Mouse (Mus musculus): ENCODE measurements around the gene Gm14214.

The Gm14214 gene

DNA sequence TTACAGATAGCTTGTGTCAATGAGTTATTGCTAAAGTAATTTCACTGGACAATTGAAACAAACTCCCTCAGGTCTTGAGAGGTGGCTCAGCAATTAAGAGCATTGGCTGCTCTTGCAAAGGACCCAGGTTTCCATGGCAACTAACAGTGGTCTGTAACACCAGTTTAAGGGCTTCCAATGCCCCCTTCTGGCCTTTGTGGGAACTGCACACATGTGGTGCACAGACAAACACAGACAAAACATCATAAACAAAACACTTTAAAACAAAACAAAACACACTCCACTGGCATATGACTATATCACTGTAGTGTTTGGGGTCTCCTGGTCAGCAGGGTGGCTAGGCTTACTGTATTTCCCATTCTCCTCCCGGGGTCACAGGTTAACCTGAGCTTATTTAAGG, 4.2 kb upstream of the Gm14214 start:
- peak; percentile 70 for DNase-seq

DNA sequence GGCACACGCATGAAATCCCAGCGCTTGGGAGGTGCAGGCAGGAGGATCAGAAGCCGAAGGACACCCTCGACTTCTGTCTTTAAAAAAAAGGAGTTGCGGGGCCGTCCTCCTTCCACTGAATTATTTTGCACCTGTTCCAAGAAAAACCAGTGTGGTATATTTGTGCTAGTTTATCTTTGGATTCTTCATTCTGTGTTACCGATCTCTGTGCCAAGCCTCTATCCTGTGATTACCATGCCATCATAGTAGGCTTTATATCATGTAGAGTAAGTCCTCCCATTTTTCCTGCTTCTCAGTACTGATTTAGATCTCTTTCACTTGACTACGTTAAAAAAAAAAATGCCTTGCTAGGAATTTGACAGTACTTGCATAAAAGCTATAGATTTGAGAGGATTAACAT, 1.8 kb upstream of the Gm14214 start:
- DNase-seq = no peak

DNA sequence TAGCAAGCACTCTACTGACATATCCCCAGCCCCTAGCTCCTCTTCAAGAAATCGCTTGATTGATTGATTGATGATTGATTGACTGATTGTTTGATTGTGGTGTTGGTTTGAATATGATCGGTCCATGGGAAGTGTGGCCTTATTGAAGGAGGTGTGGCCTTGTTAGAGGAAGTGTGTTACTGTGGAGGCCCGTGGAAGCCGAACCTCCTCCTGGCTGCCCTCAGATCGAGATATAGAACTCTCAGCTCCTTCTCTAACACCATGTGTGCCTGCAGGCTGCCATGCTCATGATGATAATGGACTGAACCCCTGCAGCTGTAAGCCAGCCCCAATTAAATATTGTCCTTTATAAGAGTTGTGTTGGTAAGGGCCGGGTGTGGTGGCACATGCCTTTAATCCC, 2.8 kb downstream of the Gm14214 start:
- no peak for DNase-seq

- DNase-seq = no peak
Measured at GRCm38 (mm10) chr2:154765554-154766008, 4.2 kb downstream of the Gm14214 start.

- no peak for DNase-seq
Measured at GRCm38 (mm10) chr2:154764828-154765497, 4.9 kb downstream of the Gm14214 start.

DNA sequence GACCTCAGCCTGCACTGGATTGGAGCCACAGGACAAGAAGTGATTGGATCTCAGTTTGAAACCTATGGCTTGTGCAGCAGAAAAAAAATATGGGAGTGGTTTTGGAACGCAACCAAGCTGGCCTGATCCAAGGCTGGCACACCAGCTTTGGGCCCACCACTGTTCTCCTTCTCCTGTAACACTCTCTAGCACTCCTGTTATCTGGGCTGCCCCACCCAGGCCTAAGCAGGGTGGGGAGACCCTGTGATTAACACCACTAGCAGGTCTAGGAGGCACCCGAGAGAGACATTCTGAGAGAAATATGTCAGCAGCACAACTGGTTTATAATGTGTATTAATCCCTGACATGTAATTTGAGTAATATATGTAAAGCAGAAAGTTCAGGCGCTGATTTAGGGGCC, 6.6 kb downstream of the Gm14214 start:
- DNase-seq = no peak

- DNase-seq = no peak
Measured at GRCm38 (mm10) chr2:154758454-154758853, 11.4 kb downstream of the Gm14214 start.

DNA sequence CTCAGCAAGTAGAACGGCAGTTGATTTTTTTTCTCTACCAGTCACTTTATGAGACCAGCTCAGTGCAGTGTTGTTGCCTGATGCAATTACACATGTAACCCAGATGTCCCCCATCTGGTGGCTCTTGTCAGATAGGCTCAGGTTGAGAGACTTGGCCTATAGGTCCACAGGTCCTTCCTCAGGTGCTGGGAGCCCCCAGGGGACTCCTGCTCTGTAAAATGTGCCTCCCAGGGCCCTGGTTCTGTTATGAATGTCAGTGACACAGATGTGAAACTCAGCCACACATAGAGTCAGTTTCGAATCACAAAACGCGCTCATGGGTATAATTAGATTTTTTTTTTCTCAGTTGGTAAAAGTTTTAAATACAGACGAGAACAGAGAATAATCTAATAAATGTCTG, 12.1 kb downstream of the Gm14214 start:
- DNase-seq = no peak

GRCm38 (mm10) chr2:154755791-154756190, 14.0 kb downstream of the Gm14214 start:
- no peak for DNase-seq

DNA sequence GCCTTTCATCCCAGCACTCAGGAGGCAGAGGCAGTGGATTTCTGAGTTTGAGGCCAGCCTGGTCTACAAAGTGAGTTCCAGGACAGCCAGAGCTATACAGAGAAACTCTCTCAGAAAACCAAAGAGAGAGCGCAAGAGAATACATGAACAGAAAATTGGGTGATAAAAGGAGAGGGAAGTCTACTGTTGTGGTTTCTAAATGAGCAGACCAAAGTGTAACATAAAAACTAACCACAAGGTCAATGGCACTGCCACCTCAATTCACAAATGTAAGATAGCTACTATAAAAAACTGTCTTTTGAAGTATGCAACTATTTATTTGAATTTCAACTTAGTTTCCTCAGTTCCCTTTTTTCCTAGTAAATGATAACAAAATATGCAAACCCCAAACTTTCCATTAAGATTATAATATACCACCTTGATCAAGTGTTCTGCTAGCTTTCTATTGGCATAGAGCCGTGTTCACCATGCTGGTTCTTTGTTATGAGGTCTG, 15.7 kb downstream of the Gm14214 start:
- DNase-seq = no peak

GRCm38 (mm10) chr2:154751924-154752323, 17.9 kb downstream of the Gm14214 start:
- DNase-seq = no peak

DNA sequence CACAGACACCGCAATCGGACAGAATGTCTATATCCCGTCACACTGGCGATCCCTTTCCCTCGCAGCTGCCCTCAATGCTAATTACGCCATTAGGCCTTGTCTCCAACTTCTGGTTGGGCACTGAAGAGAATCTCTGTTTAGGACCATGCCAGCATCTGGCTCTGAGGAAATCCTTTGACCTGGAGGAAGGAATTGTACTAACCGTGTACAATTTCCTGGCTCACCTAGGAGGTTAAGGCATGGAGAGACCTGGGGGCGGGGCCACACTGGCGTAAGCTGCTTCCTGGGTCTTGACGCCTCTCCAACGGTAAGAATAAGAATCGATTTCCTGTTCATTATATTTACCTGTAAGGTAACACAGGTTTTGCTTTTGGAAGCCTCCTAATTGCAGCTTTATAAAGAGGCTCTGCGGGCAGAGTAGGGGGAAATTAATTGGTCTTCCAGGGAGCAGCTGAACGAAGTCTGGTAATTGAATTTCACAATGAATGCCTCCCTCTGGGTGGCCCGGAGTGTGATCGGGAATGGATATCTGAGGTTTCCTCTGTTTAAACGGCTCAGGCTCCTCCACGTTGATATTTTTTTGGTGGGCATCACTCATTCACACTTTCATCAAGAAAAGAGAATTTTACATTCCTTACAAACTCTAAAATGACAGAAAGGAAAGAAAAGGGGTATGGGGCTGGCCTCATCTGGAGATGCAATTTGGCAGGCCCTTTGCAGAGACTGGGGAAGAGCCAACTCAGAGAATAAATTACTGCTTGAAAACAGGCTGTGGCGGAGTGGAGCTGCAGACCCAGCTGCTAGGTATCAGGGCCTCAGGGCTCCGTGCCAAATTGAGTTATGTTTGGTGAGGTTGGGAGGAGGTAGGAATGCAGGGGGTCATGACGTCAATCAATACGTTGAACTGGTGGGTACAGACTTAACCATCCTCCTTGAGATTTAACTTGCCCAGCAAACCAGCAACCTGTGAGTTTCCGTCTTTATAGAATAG, 20.5 kb downstream of the Gm14214 start:
- DNase-seq = peak; percentile 90

- DNase-seq = no peak
Measured at GRCm38 (mm10) chr2:154748383-154748782, 21.4 kb downstream of the Gm14214 start.

- peak; percentile 73 for DNase-seq
Measured at GRCm38 (mm10) chr2:154743915-154744314, 25.9 kb downstream of the Gm14214 start.

DNA sequence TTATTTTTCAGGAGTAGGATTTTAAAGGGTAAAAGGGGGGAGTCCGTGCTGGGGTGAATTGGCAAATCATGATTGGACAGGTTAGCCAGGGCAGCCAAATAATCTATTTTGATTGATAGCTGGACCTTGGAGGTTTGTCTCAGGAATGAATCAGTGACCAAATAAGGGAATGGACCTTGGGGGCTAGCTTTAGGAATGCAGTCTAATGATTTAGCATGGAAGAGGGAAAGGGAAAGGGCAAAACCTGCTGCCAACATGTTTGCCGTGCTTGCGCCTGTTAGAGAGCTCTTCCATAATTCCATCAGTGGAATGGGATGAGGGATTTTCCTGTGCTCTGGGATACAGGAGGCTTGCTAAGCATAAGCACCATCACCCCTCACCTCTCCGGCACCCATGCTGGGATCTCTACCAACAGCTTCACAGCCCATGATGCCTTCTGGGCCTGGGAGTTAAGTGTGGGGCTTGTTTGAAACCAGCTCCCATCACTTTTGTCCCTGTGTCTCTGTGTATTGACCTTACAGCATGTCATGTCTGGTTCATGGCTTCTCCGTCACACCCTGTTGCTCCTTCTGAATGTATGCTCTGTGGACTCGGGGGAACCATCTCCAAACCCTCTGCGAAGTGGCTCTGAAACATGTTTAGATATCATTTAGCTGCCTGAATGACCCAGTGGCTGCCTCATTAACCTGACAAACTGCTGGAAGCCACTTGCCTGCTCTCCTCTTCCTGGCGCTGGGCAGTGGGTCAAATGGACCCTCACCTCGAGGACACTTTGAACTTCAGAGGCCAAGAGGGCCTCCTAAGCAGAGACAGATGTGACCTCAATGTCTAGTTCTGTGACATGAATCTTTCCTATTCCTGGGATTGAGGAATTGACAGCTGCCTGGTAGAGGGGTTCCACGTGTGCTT, 26.7 kb downstream of the Gm14214 start:
- no peak for DNase-seq

- DNase-seq = peak; percentile 27
Measured at GRCm38 (mm10) chr2:154738621-154739020, 31.2 kb downstream of the Gm14214 start.

- DNase-seq = no peak
Measured at GRCm38 (mm10) chr2:154735986-154736385, 33.8 kb downstream of the Gm14214 start.

- peak; percentile 48 for DNase-seq
Measured at GRCm38 (mm10) chr2:154735416-154735815, 34.4 kb downstream of the Gm14214 start.

DNA sequence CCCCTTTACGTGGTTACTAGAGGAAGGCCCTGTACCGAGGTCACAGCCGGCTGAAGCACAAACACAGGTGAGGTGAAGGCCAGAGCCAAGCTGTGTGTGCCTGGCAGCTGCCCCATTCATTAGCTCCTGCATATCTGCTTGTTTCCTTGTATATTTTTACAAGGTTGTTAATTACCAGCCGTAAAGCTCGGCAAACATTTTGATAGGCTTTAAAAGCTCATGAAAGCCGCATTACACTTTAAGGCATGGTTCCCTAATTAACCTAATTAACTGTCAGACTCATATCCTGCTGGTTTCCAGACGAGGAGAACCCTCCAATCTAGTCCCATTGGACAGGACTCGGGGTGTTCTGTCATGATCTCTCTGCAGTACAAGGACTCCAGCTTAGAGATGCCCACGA, 34.9 kb downstream of the Gm14214 start:
- DNase-seq = peak; percentile 55

DNA sequence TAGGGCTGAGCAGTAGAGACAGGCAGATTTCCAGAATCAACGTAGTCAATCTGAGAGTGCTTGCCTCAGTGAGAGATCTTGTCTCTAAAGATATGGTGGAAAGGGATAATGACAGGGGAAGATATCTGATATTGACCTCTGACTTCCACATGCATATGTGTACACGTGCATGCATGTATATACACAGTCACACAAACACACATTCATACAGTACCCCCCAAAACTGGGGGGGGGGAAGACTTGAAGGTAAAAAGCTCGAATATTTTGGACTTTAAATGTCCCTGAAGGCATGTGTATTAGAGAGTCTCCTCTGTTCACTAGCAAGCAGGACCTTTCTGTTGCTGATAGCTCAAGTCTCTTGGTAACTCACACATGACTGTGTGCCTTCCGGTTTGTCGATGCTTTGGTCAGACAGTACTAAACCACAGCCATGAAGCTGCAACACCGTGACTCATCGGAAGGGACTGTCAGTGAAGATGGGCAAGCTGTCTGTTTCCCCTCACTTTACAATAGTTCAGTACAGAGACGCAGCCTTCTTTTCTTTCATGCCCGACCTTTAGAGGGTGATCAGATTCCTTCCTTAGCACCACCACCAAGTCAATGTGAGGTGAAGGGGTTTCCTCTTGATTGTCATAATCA, 37.2 kb downstream of the Gm14214 start:
- DNase-seq = no peak

- DNase-seq = peak; percentile 78
Measured at GRCm38 (mm10) chr2:154731916-154732315, 37.9 kb downstream of the Gm14214 start.

- no peak for DNase-seq
Measured at GRCm38 (mm10) chr2:154730841-154731240, 39.0 kb downstream of the Gm14214 start.

Measured in retina, postnatal 1 day (tissue).